Mouse (Mus musculus): Measurements from ENCODE around the gene Epb41l5. TPM values are rescaled to one million over a fixed set of nuclear protein-coding genes. Genes with fewer than 3 reads are reported as not detected.

Gene Epb41l5
- total RNA-seq, 2 experiments from 2014 or later, result 10.5 to 11.5 TPM

DNA sequence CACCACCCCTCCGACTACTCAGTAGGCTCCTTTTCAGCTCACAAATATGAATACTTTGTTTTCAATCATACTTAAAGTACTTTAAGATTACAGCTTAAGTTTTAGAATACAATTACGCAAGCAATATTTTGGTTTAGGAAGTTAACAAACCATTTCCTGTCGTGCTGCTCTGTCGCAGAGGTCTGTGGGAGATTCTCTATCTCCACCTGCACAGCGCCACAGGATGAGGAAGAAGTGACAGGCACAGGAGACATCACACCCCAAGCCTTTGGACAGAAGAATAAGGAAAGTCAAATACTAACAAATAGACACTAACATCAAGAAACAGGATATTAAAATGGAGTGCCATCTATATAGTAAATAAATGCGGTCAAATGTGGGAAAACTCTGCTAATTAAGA is 49.9 kb downstream of the Epb41l5 start:
- DNase-seq, result no peak
- intact Hi-C loops (cut with DNase I), result no loop called here

DNA sequence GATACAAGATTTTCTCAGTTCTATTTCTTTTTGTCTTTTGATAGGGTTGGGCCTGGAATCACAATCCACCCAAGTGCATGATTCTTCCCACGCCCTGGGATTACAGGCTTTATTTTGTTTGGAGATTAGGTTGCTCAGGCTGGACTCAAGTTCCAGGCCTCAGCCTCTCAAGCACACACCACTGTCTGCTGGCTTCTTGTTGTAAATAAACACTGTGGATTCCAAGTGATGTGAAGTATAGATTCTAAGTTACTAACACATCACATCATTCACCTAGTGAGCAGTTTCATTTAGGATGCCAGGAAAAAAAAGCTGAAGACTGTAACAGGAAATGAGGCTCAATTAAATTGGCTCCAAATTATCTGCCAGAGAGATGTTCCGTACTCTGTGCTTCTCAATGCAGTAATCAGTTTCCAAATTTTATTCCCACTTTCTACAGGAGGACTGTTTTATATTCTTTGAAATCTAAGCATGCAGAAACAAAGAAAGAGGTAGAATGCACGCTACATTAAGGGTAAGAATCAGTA is 51.8 kb downstream of the Epb41l5 start:
- intact Hi-C loops (cut with DNase I), result no loop called here
- DNase-seq, result no peak

DNA sequence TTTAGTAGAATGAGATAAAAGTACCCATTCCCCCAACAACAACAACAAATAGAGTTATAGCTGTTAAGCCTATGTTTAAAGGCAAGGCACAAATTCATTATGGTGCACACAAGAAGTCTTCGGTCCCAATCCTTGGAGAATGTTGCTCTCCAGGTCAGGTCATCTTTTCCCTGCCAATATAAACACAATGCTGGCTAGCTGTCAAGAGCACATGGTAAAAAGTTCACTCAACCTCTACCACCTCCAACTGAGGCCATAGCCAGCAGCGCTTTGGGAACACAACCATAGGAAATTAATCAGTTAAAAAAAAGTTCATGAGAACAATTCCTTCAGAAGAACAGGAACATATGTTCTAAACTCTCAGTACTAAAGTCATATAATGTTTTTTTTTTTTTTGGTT is 58.8 kb downstream of the Epb41l5 start:
- no peak for DNase-seq
- intact Hi-C loops (cut with DNase I), result no loop called here

DNA sequence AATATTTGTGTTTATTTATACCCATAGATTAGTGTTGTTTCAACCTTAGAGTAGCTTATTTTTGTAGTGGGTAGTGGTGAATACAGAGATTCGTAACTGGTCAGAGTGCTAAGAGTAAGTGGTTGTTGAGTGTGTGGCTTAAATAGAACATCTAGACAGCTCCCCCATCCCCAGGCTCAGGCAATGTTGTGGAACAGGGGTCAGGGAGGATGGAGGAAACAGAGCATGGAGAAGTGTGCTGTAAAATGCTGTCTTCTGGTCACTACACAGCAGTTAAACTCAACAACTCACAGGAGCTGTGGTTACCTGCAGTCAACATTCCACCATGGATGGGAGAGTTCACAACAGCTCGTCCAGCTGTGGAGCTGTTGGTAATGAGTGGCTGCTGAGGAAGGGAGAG is 63.8 kb downstream of the Epb41l5 start:
- no peak for DNase-seq
- intact Hi-C loops (cut with DNase I), result no loop called here

DNA sequence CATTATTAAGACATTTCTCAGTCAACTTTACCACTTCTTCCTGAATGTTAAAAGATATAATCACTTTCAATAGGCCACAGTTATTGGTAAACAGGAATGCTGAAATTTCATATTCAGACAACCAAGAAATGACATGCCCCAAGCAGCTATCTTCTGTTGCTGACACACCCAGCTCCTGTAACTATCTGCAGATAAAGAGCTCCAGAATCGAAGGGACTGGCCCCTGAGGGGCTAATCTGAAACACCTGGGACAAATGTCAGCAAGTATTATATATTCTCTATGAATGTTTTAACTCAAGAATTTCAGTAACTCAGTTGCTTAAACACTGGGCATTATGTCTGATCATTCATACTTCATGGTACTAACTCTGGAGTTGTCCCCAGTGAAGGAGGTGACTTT is 78.7 kb downstream of the Epb41l5 start:
- intact Hi-C loops (cut with DNase I), result no loop called here
- DNase-seq, result no peak

DNA sequence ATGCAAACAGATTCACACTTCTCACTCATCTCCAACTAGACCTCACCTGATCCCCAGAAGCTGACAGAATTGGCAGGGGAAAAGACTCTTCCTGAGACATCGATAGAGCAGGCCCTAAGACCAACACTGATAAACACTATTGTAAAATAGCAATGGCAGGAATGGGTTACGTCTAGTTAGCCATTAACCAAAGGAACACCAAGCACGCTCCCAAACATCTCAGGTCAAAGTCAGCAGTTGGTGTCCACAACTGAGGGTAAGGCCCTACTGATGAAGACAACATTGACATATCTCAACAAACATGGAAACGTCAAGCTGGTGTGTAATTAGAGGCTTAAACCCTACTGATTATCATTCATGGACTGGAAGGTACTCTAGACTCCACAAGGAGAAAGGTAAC is 83.3 kb downstream of the Epb41l5 start:
- no peak for DNase-seq
- intact Hi-C loops (cut with DNase I), result no loop called here

DNA sequence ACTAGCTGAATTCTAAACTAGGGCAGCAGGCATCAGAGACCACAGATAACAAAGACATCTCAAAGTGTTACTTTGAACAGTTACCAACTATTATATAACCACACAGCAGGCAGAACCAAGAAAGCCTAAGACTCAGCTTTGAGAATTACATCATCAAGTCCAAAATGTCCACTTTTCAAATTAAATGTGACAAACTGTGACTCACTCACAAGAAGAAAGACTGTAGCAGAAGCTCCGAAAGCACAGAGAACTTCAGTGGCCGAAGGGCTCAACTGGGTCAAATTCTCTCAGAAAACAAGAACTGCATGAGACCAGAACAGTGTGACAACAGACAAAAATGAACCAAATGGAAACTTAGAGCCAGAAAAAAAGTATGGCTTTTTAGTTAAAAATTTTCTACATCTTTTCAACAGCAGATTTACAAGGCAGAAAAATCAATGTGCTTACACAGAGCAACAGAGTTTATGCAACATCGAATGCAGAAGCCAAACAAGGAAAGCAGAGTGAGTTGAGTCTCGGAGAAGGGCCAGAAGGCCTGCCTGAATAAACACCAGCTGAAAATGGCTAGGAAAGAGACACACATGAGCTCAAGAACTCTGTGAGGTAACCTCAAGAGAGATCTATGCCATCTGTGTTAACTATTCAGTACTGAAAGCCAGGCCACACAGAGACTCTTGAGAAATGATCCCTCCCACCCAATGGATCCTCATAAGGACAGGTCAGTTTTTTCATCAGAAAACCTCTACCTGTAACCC is 91.0 kb downstream of the Epb41l5 start:
- intact Hi-C loops (cut with DNase I), result loop anchor here (10.0 kb wide), 1 partner anchor 117 kb away; no protein-coding TSS in a partner anchor
- DNase-seq, result no peak

DNA sequence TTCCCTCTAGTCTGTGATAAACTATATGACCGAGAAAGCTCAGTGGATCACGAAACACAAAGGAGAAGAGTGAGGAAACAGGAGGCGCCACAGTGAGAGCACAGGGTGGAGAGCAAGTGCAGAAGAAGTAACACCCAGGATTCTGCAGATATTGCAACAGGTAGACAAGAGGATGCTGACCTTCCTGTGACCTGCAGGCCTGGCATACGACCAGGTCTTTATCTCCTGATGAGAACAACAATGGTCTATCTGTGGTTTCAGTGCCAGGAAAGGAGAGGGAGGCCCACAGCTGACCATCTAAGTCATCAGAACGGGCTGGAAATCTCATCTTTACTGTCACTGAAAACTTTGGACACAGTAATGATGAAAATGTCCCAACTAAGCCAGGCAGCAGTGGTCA is 93.1 kb downstream of the Epb41l5 start:
- intact Hi-C loops (cut with DNase I), result loop anchor here (10.0 kb wide), 1 partner anchor 119 kb away; no protein-coding TSS in a partner anchor

DNA sequence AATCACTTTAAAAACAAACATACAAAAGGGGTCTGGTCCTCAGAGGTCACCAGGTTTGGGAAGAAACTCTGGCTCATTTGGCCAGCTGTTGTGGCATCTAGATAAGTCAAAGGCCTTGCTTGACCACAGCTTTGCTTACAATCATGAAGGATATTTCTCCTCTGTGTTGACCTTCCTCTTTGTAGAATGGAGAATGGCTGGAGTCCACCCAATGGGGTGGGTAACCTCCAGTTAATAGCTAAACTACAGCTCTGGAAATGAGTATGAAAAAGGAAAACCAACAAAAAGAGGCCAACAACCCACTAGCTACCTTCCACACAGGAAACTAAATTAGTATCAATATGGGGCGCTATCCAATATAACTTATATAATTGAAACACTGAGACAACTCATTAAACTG is 97.1 kb downstream of the Epb41l5 start:
- intact Hi-C loops (cut with DNase I), result loop anchor here (10.0 kb wide), 1 partner anchor 123 kb away; no protein-coding TSS in a partner anchor
- no peak for DNase-seq

More for the DNA sequence above, 93.1 kb downstream of the Epb41l5 start:
- DNase-seq, result no peak

DNA sequence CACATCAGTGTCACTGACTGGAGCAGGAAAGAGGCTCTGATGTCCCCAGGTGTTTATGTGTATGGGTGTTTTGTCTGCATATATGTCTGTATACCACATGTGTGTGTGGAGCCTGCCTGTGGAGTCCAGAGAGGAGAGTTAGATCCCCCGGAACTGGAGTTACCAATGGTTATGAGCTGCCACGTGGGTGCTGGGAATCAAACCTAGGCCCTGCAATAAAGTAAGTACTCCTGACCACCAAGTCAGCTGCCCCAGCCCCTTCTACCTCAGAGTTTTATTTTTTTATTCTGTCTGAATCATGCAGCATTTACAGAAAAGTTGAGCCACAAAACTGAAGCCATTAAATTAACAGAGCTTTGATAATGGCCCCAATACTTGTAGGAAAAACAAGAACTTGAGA is 98.7 kb downstream of the Epb41l5 start:
- no peak for DNase-seq
- intact Hi-C loops (cut with DNase I), result loop anchor here (10.0 kb wide), 1 partner anchor 125 kb away; no protein-coding TSS in a partner anchor

DNA sequence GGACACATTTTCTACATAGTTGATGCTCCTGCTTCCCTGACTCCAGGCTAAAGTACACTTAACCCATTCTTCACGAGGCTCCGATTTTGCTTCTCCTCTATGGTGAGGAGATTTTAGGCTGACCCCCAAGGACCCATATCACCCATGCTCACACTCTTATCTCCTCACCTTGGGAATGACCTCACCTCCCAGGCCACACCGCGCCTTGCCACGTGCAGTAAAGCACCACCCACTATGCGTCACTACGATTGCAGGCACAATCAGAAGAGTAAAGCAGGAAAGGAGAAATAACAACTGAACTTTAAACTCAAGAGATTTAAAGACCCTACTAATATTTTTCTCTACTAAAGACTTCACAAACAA is 99.5 kb downstream of the Epb41l5 start:
- no peak for DNase-seq
- intact Hi-C loops (cut with DNase I), result loop anchor here (5.0 kb wide), 1 partner anchor 378 kb away; no protein-coding TSS in a partner anchor

DNA sequence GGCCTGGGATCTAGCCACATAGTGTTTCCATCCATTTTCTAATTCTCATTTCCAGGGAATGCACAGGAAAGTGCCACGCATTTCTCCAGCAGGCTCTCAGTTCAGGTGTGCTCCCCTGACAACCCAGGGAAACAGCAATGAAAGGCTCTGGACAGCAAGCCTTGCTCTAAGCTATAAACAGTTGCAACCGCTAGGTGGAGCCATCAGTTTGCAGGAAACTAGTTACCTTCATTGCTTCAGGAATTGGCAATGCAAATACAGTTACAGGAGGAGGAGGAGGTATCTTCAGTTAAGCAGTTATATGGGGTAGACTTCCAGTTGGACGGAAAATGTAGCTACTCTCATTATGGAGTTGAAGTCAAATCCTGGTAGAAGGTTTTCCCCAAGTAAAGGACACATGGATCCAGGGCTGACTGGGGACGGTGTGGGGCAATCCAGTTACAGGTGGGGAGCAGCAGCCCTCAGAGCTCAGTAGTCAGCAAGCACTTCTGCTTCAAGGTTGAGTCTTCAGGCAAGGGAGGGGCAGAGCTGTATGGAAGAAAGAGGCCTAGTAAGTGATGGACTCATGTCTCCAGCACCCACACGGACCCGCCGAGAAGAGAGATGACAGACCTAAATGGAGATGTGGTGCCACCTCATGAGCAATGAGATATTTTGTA is 100.0 kb downstream of the Epb41l5 start:
- peak; percentile 83 for DNase-seq
- intact Hi-C loops (cut with DNase I), result loop anchor here (5.0 kb wide), 1 partner anchor 379 kb away; no protein-coding TSS in a partner anchor

DNA sequence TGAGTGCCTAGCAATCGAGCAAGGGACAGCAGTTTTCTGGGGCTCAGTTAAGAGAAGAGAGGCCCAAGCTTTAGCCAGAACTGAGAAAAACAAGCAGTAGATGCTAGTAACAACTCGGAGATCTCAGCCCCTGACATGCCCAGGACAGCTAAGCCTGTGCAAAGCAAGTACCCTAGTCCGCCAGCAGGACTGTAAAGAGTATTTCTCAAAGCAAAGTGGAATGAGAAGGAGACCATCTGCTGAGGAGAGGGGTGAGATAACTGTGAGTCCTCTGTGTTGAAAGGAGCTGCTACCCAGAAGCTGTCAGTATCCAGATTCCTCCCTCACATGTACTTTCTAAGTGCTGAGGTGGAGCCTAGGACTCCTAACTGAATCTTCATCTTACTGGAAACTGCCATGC is 102.3 kb downstream of the Epb41l5 start:
- intact Hi-C loops (cut with DNase I), result loop anchor here (5.0 kb wide), 1 partner anchor 381 kb away; no protein-coding TSS in a partner anchor
- no peak for DNase-seq

DNA sequence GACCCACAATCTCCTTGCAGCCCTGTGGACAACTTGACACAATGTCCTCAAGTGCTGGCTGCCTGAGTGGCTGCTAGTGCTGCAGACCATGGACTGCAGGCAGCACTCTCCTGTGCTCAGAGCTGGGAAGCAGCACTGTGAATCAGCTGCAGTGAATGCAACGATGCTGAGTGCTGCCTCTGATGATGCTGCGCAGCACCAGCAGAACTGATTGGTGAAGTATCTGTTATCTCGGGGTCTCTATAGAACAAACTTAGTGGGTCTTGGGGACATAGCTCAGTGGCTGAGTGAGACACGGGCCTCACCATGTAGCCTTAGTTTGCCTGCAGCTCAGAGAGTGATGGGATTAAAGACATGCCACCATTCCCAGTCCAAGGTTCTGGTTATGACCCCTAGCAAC is 103.1 kb downstream of the Epb41l5 start:
- intact Hi-C loops (cut with DNase I), result loop anchor here (5.0 kb wide), 1 partner anchor 382 kb away; no protein-coding TSS in a partner anchor
- DNase-seq, result no peak

DNA sequence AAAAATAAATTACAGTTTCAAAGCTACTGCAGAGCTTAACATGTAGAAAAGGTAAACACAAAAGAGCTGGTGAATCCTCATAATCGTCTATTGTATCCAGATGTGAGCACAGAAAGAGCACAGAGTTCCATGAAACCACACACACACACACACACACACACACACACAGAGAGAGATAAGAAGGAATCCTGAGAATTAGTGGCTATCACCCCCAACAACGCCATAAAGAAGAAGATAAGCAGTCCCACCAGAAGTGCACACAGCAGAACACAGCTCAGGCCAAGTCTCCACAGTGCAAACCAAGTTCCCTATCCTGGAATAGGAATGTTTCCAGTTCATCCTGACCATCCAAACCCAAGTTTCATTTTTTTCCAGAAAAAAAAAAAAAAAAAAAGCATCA is 103.6 kb downstream of the Epb41l5 start:
- no peak for DNase-seq
- intact Hi-C loops (cut with DNase I), result loop anchor here (5.0 kb wide), 1 partner anchor 382 kb away; no protein-coding TSS in a partner anchor

DNA sequence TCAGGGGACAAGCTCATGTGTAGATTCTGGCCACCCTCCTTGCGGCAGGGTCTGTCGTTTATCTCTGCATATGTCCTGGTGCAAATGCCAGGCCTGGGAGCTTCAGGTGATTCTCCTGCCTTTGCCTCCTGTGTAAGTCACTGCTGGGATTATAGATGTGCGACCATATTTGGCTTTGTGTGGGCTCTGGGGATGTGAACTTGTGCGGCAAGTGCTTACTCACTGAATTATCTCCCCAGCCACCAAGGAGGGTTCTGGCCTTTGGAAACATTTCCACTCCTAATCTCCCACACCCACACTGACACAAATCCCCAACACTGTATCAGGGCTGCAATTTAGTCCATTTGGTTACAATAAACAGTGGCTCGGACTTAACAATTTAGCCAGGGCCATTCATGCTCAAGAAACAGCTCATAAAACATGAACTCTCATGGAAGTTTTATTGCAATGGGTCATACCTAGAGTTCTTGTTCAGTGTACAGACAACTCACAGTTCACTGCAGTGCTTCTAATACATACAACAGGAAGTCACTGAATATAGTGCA is 104.1 kb downstream of the Epb41l5 start:
- intact Hi-C loops (cut with DNase I), result loop anchor here (5.0 kb wide), 1 partner anchor 383 kb away; no protein-coding TSS in a partner anchor
- no peak for DNase-seq

DNA sequence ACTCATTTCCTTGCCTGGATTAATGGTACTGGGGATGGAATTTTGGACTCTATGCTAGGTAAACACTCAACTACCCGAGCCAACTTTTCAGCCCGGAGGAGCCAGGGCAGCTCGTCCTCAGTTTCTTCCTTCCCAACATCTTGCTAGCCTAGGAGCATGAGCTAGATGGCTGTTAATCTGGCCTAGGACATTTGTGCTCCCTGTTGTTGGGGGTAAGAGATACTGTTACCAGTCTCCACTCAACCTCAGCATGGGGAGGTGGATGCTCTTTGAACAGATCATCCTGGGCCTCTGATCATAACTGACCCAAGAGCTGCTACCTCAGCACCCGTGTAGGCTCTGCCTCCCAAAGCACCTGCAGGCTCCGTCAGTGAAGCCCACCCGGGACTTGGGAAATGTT is 105.5 kb downstream of the Epb41l5 start:
- intact Hi-C loops (cut with DNase I), result no loop called here
- DNase-seq, result no peak

DNA sequence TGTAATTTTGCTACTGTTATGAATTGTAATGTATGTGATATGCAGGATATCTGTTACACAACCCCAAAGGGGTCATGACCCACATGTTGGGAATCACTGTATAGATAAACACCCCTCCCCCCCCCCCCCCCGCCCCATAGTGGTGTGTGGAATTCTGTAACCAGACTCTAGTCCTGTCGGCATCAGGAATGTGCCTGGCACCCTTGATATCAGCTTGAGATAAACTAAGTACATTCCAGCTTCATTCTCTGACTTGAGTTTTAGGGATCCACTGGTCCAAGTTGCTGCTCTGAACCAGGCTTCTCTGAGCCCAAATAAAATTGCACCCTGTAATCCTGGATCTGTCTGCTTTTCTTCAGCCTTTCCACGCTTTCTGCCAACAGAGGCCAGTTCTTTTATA is 107.2 kb downstream of the Epb41l5 start:
- no peak for DNase-seq
- intact Hi-C loops (cut with DNase I), result no loop called here

DNA sequence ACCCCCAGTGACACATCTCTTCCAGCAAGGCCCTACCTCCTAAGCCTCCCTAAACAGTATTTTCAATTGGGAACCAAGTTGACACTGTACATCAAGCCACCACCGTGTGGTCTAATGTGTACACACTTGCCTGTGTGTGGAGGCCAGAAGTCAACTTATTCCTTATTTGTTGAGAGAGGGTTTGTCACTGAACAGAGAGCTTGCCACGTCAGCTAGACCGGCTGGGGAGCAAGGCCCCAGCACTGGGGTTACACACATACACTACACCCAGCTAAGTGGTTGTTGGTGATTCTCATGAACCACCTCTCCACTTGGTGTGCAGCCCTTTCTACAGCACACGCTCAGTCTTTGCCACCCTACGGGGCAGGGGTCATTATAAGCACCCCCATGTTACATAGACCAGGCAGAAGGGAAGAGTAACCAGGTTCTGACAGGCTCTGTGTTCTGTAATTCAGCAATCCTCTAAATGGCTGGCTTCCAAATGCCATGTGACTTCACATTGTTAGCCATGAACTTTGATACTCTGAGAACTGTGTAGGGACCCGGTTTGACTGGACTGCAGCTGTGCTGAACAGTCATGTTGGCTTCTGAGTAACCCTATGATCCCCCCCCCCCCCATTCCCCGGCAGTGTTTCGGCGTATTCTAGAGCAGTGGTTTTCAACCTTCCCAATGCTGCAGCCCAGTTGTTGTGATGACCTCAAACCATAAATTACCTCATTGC is 107.8 kb downstream of the Epb41l5 start:
- DNase-seq, result no peak
- intact Hi-C loops (cut with DNase I), result no loop called here

DNA sequence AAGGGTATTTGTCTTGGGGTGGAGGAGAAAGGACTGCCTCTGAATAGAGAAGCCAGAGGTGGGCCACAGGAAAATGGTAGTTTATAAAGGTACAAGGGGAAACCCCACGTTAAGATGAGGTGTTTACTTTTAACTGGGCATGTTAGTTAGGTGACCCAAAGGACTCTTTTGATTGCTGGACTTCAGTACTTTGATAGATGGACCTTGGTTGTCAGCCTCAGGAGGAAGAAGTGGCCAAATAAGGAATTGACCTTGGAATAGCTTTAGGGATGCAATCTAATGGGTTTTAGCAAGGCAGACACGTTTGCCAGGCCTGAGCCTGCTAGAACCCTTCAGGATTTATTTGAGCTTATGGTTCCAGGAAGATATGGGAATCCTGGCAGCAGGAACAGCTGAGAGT is 109.5 kb downstream of the Epb41l5 start:
- intact Hi-C loops (cut with DNase I), result no loop called here
- no peak for DNase-seq

DNA sequence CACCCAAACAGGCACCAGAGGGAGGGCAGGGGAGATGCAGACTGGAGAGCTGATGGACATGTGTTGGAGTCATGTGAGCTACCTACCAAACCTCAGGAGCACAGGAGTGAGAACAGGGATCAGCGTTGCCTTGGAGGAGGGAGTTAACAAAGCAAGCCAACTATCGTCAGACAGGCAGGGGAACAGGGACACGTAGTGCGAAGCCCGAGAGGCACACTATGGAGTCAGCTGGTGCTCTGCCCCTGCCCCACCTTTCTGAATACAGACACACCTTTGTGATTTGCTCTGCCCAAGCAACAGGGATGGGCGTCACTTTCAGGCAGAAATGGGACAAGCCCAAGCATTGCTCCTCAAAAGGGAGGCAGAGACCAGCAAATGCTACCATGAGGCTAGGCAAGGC is 111.1 kb downstream of the Epb41l5 start:
- intact Hi-C loops (cut with DNase I), result no loop called here
- DNase-seq, result no peak

All from left cerebral cortex, postnatal 4 days (tissue).